Mouse (Mus musculus): ENCODE measurements around the gene Uqcr11. TPM values are rescaled to one million over a fixed set of nuclear protein-coding genes. Genes with fewer than 3 reads are reported as not detected.

Uqcr11 gene
- polyA plus RNA-seq, 1 experiment from 2014 or later: 899 TPM

- H3K4me2 ChIP-seq (replicated peaks; ENCODE audit: low read depth): no peak overlapping the region
- no peak for TF ChIP-seq EP300 (optimal IDR thresholded peaks at IDR 0.05)
- no peak for TF ChIP-seq CTCF (IDR thresholded peaks at IDR 0.05; ENCODE audit: low read depth)
- H3K9me3 ChIP-seq (ENCODE audit: control insufficient read depth, low read length): no peaks in the 10 kb centered on the region
- H3K27me3 ChIP-seq (ENCODE audit: control insufficient read depth, insufficient read depth, low read length): no peaks in the 10 kb centered on the region
- H3K36me3 ChIP-seq (ENCODE audit: control insufficient read depth, insufficient read depth, low read length): no peaks in the 10 kb centered on the region
- no peak overlapping the region for H3K4me3 ChIP-seq (ENCODE audit: low read depth, low read length)
- no peak overlapping the region for H3K27ac ChIP-seq (replicated peaks)
- 75% methylated on average over 1 of the region's 1 CpGs for WGBS
- H3K4me1 ChIP-seq (replicated peaks; ENCODE audit: control insufficient read depth, insufficient read depth): no peaks in the 10 kb centered on the region
- DNase-seq (ENCODE audit: low spot score): peak; percentile 12
- no peak for ATAC-seq (ENCODE audit: low FRiP score, low TSS enrichment)
- no peak overlapping the region for H3K9ac ChIP-seq (ENCODE audit: low read length)
These were observed 38.4 kb upstream of the Uqcr11 start for GRCm38 (mm10) chr10:80445052-80445451.

GRCm38 (mm10) chr10:80444339-80445045 is 37.9 kb upstream of the Uqcr11 start:
- Histone ChIP-seq H3K27ac (replicated peaks) (no peak overlapping the region), H3K9ac (ENCODE audit: low read length) (no peak overlapping the region), H3K36me3 (ENCODE audit: control insufficient read depth, insufficient read depth, low read length) (no peaks in the 10 kb centered on the region), H3K4me3 (ENCODE audit: low read depth, low read length) (no peak overlapping the region), H3K4me1 (replicated peaks; ENCODE audit: control insufficient read depth, insufficient read depth) (no peaks in the 10 kb centered on the region), H3K9me3 (ENCODE audit: control insufficient read depth, low read length) (no peaks in the 10 kb centered on the region), H3K4me2 (replicated peaks; ENCODE audit: low read depth) (no peak overlapping the region), H3K27me3 (ENCODE audit: control insufficient read depth, insufficient read depth, low read length) (no peaks in the 10 kb centered on the region)
- 27% methylated on average over 5 of the region's 5 CpGs for WGBS
- DNase-seq (ENCODE audit: low spot score) (peak; percentile 31), ATAC-seq (ENCODE audit: low FRiP score, low TSS enrichment) (no peak)
- TF ChIP-seq EP300 (optimal IDR thresholded peaks at IDR 0.05) (no peak), CTCF (IDR thresholded peaks at IDR 0.05; ENCODE audit: low read depth) (no peak)

GRCm38 (mm10) chr10:80443575-80444278 is 37.1 kb upstream of the Uqcr11 start:
- TF ChIP-seq CTCF (IDR thresholded peaks at IDR 0.05; ENCODE audit: low read depth) (no peak), EP300 (optimal IDR thresholded peaks at IDR 0.05) (no peak)
- H3K36me3 ChIP-seq (ENCODE audit: control insufficient read depth, insufficient read depth, low read length): no peaks in the 10 kb centered on the region

GRCm38 (mm10) chr10:80442989-80443388 is 36.4 kb upstream of the Uqcr11 start:
- H3K4me2 ChIP-seq (replicated peaks; ENCODE audit: low read depth): no peak overlapping the region
- 57% methylated on average over 2 of the region's 2 CpGs for WGBS
- DNase-seq (ENCODE audit: low spot score) (no peak), ATAC-seq (ENCODE audit: low FRiP score, low TSS enrichment) (no peak)
- TF ChIP-seq EP300 (optimal IDR thresholded peaks at IDR 0.05): no peak
- no peaks in the 10 kb centered on the region for H3K9me3 ChIP-seq (ENCODE audit: control insufficient read depth, low read length)
- H3K9ac ChIP-seq (ENCODE audit: low read length): no peak overlapping the region
- H3K27ac ChIP-seq (replicated peaks): no peak overlapping the region
- no peak overlapping the region for H3K4me3 ChIP-seq (ENCODE audit: low read depth, low read length)
- no peaks in the 10 kb centered on the region for H3K4me1 ChIP-seq (replicated peaks; ENCODE audit: control insufficient read depth, insufficient read depth)
- no peaks in the 10 kb centered on the region for H3K27me3 ChIP-seq (ENCODE audit: control insufficient read depth, insufficient read depth, low read length)
- no peaks in the 10 kb centered on the region for H3K36me3 ChIP-seq (ENCODE audit: control insufficient read depth, insufficient read depth, low read length)

More at GRCm38 (mm10) chr10:80443575-80444278, 37.1 kb upstream of the Uqcr11 start:
- H3K9ac ChIP-seq (ENCODE audit: low read length): no peak overlapping the region
- no peak overlapping the region for H3K4me2 ChIP-seq (replicated peaks; ENCODE audit: low read depth)
- no peak overlapping the region for H3K4me3 ChIP-seq (ENCODE audit: low read depth, low read length)
- H3K9me3 ChIP-seq (ENCODE audit: control insufficient read depth, low read length): no peaks in the 10 kb centered on the region
- no peaks in the 10 kb centered on the region for H3K27me3 ChIP-seq (ENCODE audit: control insufficient read depth, insufficient read depth, low read length)
- 76% methylated on average over 8 of the region's 8 CpGs for WGBS
- ATAC-seq (ENCODE audit: low FRiP score, low TSS enrichment): no peak
- H3K4me1 ChIP-seq (replicated peaks; ENCODE audit: control insufficient read depth, insufficient read depth): no peaks in the 10 kb centered on the region
- no peak for DNase-seq (ENCODE audit: low spot score)
- H3K27ac ChIP-seq (replicated peaks): no peak overlapping the region

GRCm38 (mm10) chr10:80441598-80441997 is 35.0 kb upstream of the Uqcr11 start:
- no peak for ATAC-seq (ENCODE audit: low FRiP score, low TSS enrichment)
- Histone ChIP-seq H3K4me1 (replicated peaks; ENCODE audit: control insufficient read depth, insufficient read depth) (no peaks in the 10 kb centered on the region), H3K9ac (ENCODE audit: low read length) (no peak overlapping the region), H3K4me2 (replicated peaks; ENCODE audit: low read depth) (no peak overlapping the region), H3K27me3 (ENCODE audit: control insufficient read depth, insufficient read depth, low read length) (no peaks in the 10 kb centered on the region), H3K4me3 (ENCODE audit: low read depth, low read length) (no peak overlapping the region), H3K36me3 (ENCODE audit: control insufficient read depth, insufficient read depth, low read length) (no peaks in the 10 kb centered on the region), H3K27ac (replicated peaks) (no peak overlapping the region), H3K9me3 (ENCODE audit: control insufficient read depth, low read length) (no peaks in the 10 kb centered on the region)
- 0 out of 2 replicates have a peak, but pooled peaks have one; percentile 9 for TF ChIP-seq CTCF (IDR thresholded peaks at IDR 0.05; ENCODE audit: low read depth)
- no peak for TF ChIP-seq EP300 (optimal IDR thresholded peaks at IDR 0.05)
- 61% methylated on average over 8 of the region's 8 CpGs for WGBS
- DNase-seq (ENCODE audit: low spot score): no peak

GRCm38 (mm10) chr10:80440031-80440430 is 33.4 kb upstream of the Uqcr11 start:
- no peak overlapping the region for H3K4me3 ChIP-seq (ENCODE audit: low read depth, low read length)
- DNase-seq (ENCODE audit: low spot score): no peak

More at GRCm38 (mm10) chr10:80440031-80440430, 33.4 kb upstream of the Uqcr11 start:
- H3K9me3 ChIP-seq (ENCODE audit: control insufficient read depth, low read length): no peaks in the 10 kb centered on the region
- TF ChIP-seq CTCF (IDR thresholded peaks at IDR 0.05; ENCODE audit: low read depth) (no peak), EP300 (optimal IDR thresholded peaks at IDR 0.05) (no peak)
- H3K36me3 ChIP-seq (ENCODE audit: control insufficient read depth, insufficient read depth, low read length): no peaks in the 10 kb centered on the region
- no peak overlapping the region for H3K4me2 ChIP-seq (replicated peaks; ENCODE audit: low read depth)
- no peaks in the 10 kb centered on the region for H3K27me3 ChIP-seq (ENCODE audit: control insufficient read depth, insufficient read depth, low read length)
- 0 out of 2 replicates have a peak, but pooled peaks cover 6% of the 10 kb centered on the region for H3K4me1 ChIP-seq (replicated peaks; ENCODE audit: control insufficient read depth, insufficient read depth)
- ATAC-seq (ENCODE audit: low FRiP score, low TSS enrichment): no peak
- H3K9ac ChIP-seq (ENCODE audit: low read length): no peak overlapping the region
- H3K27ac ChIP-seq (replicated peaks): no peak overlapping the region
